Mouse (Mus musculus) kidney, embryonic 16.5 days (tissue): Measurements from ENCODE around the gene Rapgef2. TPM values are rescaled to one million over a fixed set of nuclear protein-coding genes. Genes with fewer than 3 reads are reported as not detected.

Experiments
- ATAC-seq: fragments of 200-750 bp; cut with Nextera tagmentation; 2 replicates; pipeline ENCODE4 v1.8.0; 2017; ENCODE audit warnings: moderate TSS enrichment; ENCODE audit not compliant: low FRiP score, low TSS enrichment
- H3K27ac ChIP-seq: fragments of 300-500 bp; sonication (generic); 2 replicates; pipeline ENCODE4 v1.5.1; 2014; ENCODE audit warnings: low read length
- H3K27me3 ChIP-seq: fragments of 300-500 bp; sonication (generic); 2 replicates; pipeline ENCODE4 v1.6.1; 2014; ENCODE audit warnings: low read length, control low read depth, mixed read lengths; ENCODE audit not compliant: insufficient read depth
- H3K36me3 ChIP-seq: fragments of 300-500 bp; sonication (generic); 2 replicates; pipeline ENCODE4 v1.6.1; 2014; ENCODE audit warnings: low read length, control low read depth, mixed read lengths; ENCODE audit not compliant: insufficient read depth
- H3K4me1 ChIP-seq: fragments of 300-500 bp; sonication (generic); 2 replicates; pipeline ENCODE4 v1.6.1; 2014; ENCODE audit warnings: low read length, control low read depth, mixed read lengths; ENCODE audit not compliant: insufficient read depth
- H3K4me2 ChIP-seq: fragments of 300-500 bp; sonication (generic); replicated peaks from 2 replicates; pipeline ENCODE4 v1.6.1; 2014; ENCODE audit warnings: low read depth, low read length
- H3K4me3 ChIP-seq: fragments of 300-500 bp; sonication (generic); 2 replicates; pipeline ENCODE4 v1.5.1; 2014; ENCODE audit warnings: mild to moderate bottlenecking, low read length
- H3K9ac ChIP-seq: fragments of 300-500 bp; sonication (generic); replicated peaks from 2 replicates; pipeline ENCODE4 v1.6.1; 2014; ENCODE audit warnings: low read length
- H3K9me3 ChIP-seq: fragments of 300-500 bp; sonication (generic); 2 replicates; pipeline ENCODE4 v1.6.1; 2016; ENCODE audit warnings: low read length, control low read depth
- WGBS: fragments of 180-500 bp; shearing (Covaris S2); extraction: QIAGEN DNeasy Blood & Tissue Kit; methylation state at CpG from one replicate; pipeline ENCODE4 v1.1.7; 2014; 5-methylcytosine and 5-hydroxymethylcytosine counted together
- polyA plus RNA-seq: library from polyadenylated mRNA; unstranded; fragments of >200 nt; fragmentation: Nextera tagmentation; extraction: Ambion mirVana; gene quantifications from 2 replicates; pipeline ENCODE4 v1.2.1, GENCODE M21; 2015

Gene Rapgef2
- polyA plus RNA-seq, 1 experiment from 2014 or later: 4.0 TPM

- Histone ChIP-seq H3K4me2 (no peak overlapping the region), H3K9me3 (peaks cover 4% of the 10 kb centered on the region; the same call in 1 of the 2 replicates), H3K9ac (no peak overlapping the region), H3K36me3 (no peaks in the 10 kb centered on the region), H3K27ac (no peak overlapping the region), H3K4me3 (no peak overlapping the region), H3K4me1 (peaks cover 11% of the 10 kb centered on the region), H3K27me3 (no peaks in the 10 kb centered on the region)
- 77% methylated on average over 7 of the region's 7 CpGs for WGBS
- ATAC-seq: no peak
These were observed 79.8 kb downstream of the Rapgef2 start for GRCm38 (mm10) chr3:79206524-79206923.

DNA sequence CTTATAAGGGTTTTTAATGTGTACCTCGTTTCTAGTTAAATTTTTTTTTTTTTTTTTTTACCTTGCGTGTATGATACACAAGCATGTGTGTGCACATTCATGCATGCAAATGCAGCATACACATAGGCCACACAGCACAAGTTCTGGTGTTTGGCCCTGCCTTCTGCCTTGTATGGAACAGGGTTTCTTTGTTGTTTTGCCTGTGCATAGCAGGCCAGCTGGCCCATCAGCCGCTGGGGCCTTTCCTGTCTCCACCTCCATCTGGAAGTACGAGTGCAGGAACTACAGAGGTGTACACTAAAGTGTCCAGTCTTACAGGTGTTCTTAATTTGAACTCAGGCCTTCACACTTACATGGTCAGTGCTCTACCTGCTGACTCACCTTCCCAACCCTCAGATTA, 80.3 kb downstream of the Rapgef2 start:
- Histone ChIP-seq H3K4me1 (peaks cover 11% of the 10 kb centered on the region), H3K4me2 (no peak overlapping the region), H3K27me3 (no peaks in the 10 kb centered on the region), H3K27ac (no peak overlapping the region), H3K4me3 (no peak overlapping the region), H3K9me3 (peaks cover 4% of the 10 kb centered on the region; the same call in 1 of the 2 replicates), H3K9ac (no peak overlapping the region), H3K36me3 (no peaks in the 10 kb centered on the region)
- WGBS: 82% methylated on average over 4 of the region's 4 CpGs
- ATAC-seq: no peak

DNA sequence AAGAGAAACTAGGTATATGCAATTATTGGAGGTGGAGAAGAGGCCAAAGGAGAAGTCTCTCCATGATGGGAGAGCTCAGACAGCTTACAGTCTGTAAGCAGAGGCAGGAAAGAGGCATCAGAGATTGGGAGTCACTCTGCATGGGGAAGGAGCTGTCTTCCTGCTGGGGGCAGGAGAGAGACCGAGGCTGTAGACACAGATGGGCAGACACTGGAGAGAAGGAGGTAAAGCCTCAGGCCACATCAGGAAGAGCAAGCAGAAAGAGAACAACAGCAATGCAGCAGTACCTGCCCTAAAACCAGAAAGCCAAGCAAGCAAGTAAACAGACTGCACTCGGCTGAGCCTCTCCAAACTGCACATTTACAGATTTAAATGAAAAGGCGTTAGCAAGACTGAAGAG, 81.2 kb downstream of the Rapgef2 start:
- Histone ChIP-seq H3K27me3 (no peaks in the 10 kb centered on the region), H3K9ac (no peak overlapping the region), H3K4me1 (peaks cover 11% of the 10 kb centered on the region), H3K4me3 (no peak overlapping the region), H3K27ac (no peak overlapping the region), H3K36me3 (no peaks in the 10 kb centered on the region), H3K9me3 (peaks cover 4% of the 10 kb centered on the region; the same call in 1 of the 2 replicates), H3K4me2 (no peak overlapping the region)
- 30% methylated on average over 3 of the region's 3 CpGs for WGBS
- ATAC-seq: no peak

DNA sequence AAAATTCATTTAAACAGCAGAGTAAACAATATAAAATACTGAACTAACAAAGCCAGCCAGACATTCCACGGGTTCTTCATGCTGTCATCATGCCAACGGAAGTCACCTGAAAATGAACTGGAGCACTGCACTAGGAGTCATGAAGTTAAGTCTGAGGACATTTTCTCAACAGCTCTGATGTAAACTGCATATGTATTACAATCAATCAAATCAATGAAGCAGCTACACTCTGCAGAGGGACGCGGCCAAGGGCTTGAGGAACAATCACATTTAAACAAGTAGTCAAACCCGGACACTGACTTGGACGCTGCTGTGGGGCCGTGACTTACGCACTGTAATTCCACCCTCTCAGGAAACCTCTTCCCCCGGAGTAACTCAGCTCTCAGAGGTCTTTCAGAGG, 82.1 kb downstream of the Rapgef2 start:
- Histone ChIP-seq H3K4me1 (peaks cover 11% of the 10 kb centered on the region), H3K4me3 (no peak overlapping the region)
- 72% methylated on average over 9 of the region's 9 CpGs for WGBS

GRCm38 (mm10) chr3:79203821-79204220, 82.5 kb downstream of the Rapgef2 start:
- Histone ChIP-seq H3K4me2 (no peak overlapping the region), H3K4me1 (peaks cover 11% of the 10 kb centered on the region), H3K4me3 (no peak overlapping the region), H3K27me3 (no peaks in the 10 kb centered on the region), H3K27ac (no peak overlapping the region), H3K9me3 (peaks cover 4% of the 10 kb centered on the region; the same call in 1 of the 2 replicates), H3K9ac (no peak overlapping the region), H3K36me3 (no peaks in the 10 kb centered on the region)
- no peak for ATAC-seq
- WGBS: 75% methylated on average over 5 of the region's 5 CpGs

More for the DNA sequence above, 82.1 kb downstream of the Rapgef2 start:
- H3K27me3 ChIP-seq: no peaks in the 10 kb centered on the region
- H3K9ac ChIP-seq: no peak overlapping the region
- no peak overlapping the region for H3K4me2 ChIP-seq
- H3K36me3 ChIP-seq: no peaks in the 10 kb centered on the region
- no peak overlapping the region for H3K27ac ChIP-seq
- no peak for ATAC-seq
- H3K9me3 ChIP-seq: peaks cover 4% of the 10 kb centered on the region; the same call in 1 of the 2 replicates

- Histone ChIP-seq H3K4me3 (no peak overlapping the region), H3K36me3 (no peaks in the 10 kb centered on the region), H3K9me3 (peaks cover 4% of the 10 kb centered on the region; the same call in 1 of the 2 replicates), H3K4me1 (peaks cover 11% of the 10 kb centered on the region), H3K27me3 (no peaks in the 10 kb centered on the region), H3K9ac (no peak overlapping the region), H3K4me2 (no peak overlapping the region), H3K27ac (no peak overlapping the region)
- peak; percentile 62; the same call in 1 of the 2 replicates for ATAC-seq
- WGBS: 41% methylated on average over 3 of the region's 3 CpGs
These were observed 83.1 kb downstream of the Rapgef2 start for GRCm38 (mm10) chr3:79203178-79203577.

DNA sequence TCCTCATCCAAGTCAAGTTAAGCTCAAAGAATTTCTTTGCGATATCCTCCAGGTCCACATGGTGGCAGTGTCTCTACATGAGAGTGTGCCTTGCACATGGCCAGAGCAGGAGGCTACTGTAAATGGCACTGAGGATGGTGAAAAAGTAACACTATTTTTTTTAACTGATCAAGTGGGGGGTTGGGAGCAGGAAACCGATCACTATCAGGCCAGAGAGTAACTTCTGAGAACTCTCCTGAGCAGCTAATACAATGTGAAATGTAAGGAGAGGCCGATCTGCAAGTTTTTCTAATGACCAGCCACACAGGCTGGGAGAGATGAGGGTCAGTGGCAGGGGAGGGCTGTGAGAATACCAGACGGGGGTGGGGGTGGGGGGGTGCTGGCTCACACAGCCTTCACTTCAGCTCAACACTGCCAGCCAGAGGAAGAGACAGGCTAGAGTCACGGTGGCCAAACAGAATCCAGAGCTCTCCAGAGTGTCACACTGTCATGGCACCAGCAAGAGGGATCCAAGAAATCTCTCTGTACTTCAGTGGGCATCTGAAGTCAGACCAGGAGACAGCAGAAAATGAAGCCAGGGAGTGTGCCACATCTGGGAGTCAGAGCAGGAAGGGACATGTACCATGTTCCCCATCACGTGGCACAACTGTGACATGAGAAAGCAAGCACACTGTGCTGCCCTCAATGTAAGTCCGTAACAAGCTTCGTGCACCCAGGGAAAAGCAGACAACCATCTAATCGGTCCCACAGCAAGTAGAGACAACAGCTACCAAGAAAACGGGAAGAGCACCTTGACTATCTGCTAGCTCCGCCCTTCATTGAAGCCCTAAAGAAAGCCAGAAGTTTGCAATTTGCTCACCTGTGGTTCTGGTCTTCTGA, 83.8 kb downstream of the Rapgef2 start:
- H3K27ac ChIP-seq: no peak overlapping the region
- H3K9me3 ChIP-seq: peaks cover 4% of the 10 kb centered on the region; the same call in 1 of the 2 replicates
- no peaks in the 10 kb centered on the region for H3K36me3 ChIP-seq
- no peak overlapping the region; the same call in 1 of the 2 replicates for H3K4me2 ChIP-seq
- H3K4me3 ChIP-seq: no peak overlapping the region
- peak; percentile 76 for ATAC-seq
- H3K9ac ChIP-seq: peak overlapping the region; percentile 29; the same call in 1 of the 2 replicates
- 39% methylated on average over 11 of the region's 11 CpGs for WGBS
- no peaks in the 10 kb centered on the region for H3K27me3 ChIP-seq
- H3K4me1 ChIP-seq: peaks cover 11% of the 10 kb centered on the region

GRCm38 (mm10) chr3:79196708-79197437, 89.4 kb downstream of the Rapgef2 start:
- Histone ChIP-seq H3K4me3 (no peak overlapping the region), H3K9ac (no peak overlapping the region), H3K36me3 (no peaks in the 10 kb centered on the region), H3K4me1 (0 out of 2 replicates have a peak, but pooled peaks cover 4% of the 10 kb centered on the region), H3K27ac (no peak overlapping the region), H3K9me3 (no peaks in the 10 kb centered on the region), H3K27me3 (no peaks in the 10 kb centered on the region), H3K4me2 (no peak overlapping the region)
- 49% methylated on average over 6 of the region's 6 CpGs for WGBS
- peak; percentile 63; the same call in 1 of the 2 replicates for ATAC-seq

GRCm38 (mm10) chr3:79195280-79195679, 91.0 kb downstream of the Rapgef2 start:
- WGBS: 67% methylated on average over 9 of the region's 9 CpGs
- 0 out of 2 replicates have a peak, but pooled peaks cover 4% of the 10 kb centered on the region for H3K4me1 ChIP-seq
- no peaks in the 10 kb centered on the region for H3K27me3 ChIP-seq
- no peak overlapping the region for H3K4me3 ChIP-seq
- H3K9me3 ChIP-seq: no peaks in the 10 kb centered on the region
- ATAC-seq: no peak
- no peak overlapping the region for H3K4me2 ChIP-seq
- H3K27ac ChIP-seq: no peak overlapping the region
- no peaks in the 10 kb centered on the region for H3K36me3 ChIP-seq
- H3K9ac ChIP-seq: no peak overlapping the region
